8 mouse cellular contexts compared by ENCODE assay signal in genomic region chr13:41571368-41572350, GRCm38 (mm10). TPM values are rescaled to one million over a fixed set of nuclear protein-coding genes. Genes with fewer than 3 reads are reported as not detected.
DNase-seq lines count a peak whose midpoint lies in the region; ATAC-seq and TF ChIP-seq lines count a peak whose summit lies in the region.

No protein-coding gene starts in this region.

- H3K36me3 ChIP-seq in G1E (replicated peaks), result no peaks in the 10 kb centered on the region
- no peaks in the 10 kb centered on the region for H3K36me3 ChIP-seq in embryonic facial prominence, embryonic 13.5 days
- H3K36me3 ChIP-seq in heart, postnatal 0 days (replicated peaks; ENCODE audit: control insufficient read depth, insufficient read depth, low read length), result no peaks in the 10 kb centered on the region
- H3K36me3 ChIP-seq in lung, embryonic 14.5 days (ENCODE audit: insufficient read depth), result no peaks in the 10 kb centered on the region

- 60% methylated on average over 13 of the region's 13 CpGs for WGBS in bone marrow, adult 2 months
- 28% methylated on average over 13 of the region's 13 CpGs for WGBS in embryonic facial prominence, embryonic 13.5 days
- 59% methylated on average over 13 of the region's 13 CpGs for WGBS in heart, postnatal 0 days
- 49% methylated on average over 13 of the region's 13 CpGs for WGBS in lung, embryonic 14.5 days

- no peak overlapping the region for H3K4me3 ChIP-seq in G1E (ENCODE audit: low read depth, low read length)
- no peak overlapping the region for H3K4me3 ChIP-seq in bone marrow, adult 2 months (replicated peaks; ENCODE audit: control insufficient read depth, low read depth, low read length)
- no peak overlapping the region for H3K4me3 ChIP-seq in embryonic facial prominence, embryonic 13.5 days
- H3K4me3 ChIP-seq in heart, postnatal 0 days (ENCODE audit: low read depth, low read length), result no peak overlapping the region
- H3K4me3 ChIP-seq in lung, embryonic 14.5 days (ENCODE audit: low read depth, low read length), result no peak overlapping the region

- no peaks in the 10 kb centered on the region for H3K4me1 ChIP-seq in G1E (ENCODE audit: insufficient read depth, low read depth, low read length)
- H3K4me1 ChIP-seq in bone marrow, adult 2 months (ENCODE audit: control insufficient read depth, insufficient read depth, low read length), result no peaks in the 10 kb centered on the region; the same call in 1 of the 2 replicates
- H3K4me1 ChIP-seq in embryonic facial prominence, embryonic 13.5 days, result peaks cover 17% of the 10 kb centered on the region; the same call in 1 of the 2 replicates
- no peaks in the 10 kb centered on the region for H3K4me1 ChIP-seq in heart, postnatal 0 days (ENCODE audit: control insufficient read depth, insufficient read depth)
- H3K4me1 ChIP-seq in lung, embryonic 14.5 days (ENCODE audit: insufficient read depth), result 0 out of 2 replicates have a peak, but pooled peaks cover 6% of the 10 kb centered on the region

- TF ChIP-seq CTCF in G1E (IDR thresholded peaks at IDR 0.05; ENCODE audit: low read depth, low read length), result peak; percentile 44; the same call in 1 of the 2 replicates
- peak; percentile 48 for TF ChIP-seq CTCF in bone marrow, adult 2 months (IDR thresholded peaks at IDR 0.05; ENCODE audit: control insufficient read depth, insufficient read depth, low read length)
- TF ChIP-seq CTCF in heart, postnatal 0 days (IDR thresholded peaks at IDR 0.05; ENCODE audit: low read depth), result peak; percentile 99
- TF ChIP-seq CTCF in lung, embryonic 14.5 days (IDR thresholded peaks at IDR 0.05; ENCODE audit: low read depth), result peak; percentile 98

- peak overlapping the region; percentile 27 for H3K4me2 ChIP-seq in embryonic facial prominence, embryonic 13.5 days
- no peak overlapping the region for H3K4me2 ChIP-seq in heart, postnatal 0 days (ENCODE audit: low read depth, low read length)
- no peak overlapping the region for H3K4me2 ChIP-seq in lung, embryonic 14.5 days

- H3K27me3 ChIP-seq in G1E (ENCODE audit: insufficient read depth, low read length), result peaks cover 12% of the 10 kb centered on the region
- no peaks in the 10 kb centered on the region for H3K27me3 ChIP-seq in embryonic facial prominence, embryonic 13.5 days
- H3K27me3 ChIP-seq in heart, postnatal 0 days (ENCODE audit: control insufficient read depth, insufficient read depth, low read length), result peaks cover 13% of the 10 kb centered on the region; the same call in 1 of the 2 replicates
- no peaks in the 10 kb centered on the region for H3K27me3 ChIP-seq in lung, embryonic 14.5 days (ENCODE audit: insufficient read depth, low read length)

- peak; percentile 58; the same call in 1 of the 2 replicates for TF ChIP-seq EP300 in heart, postnatal 0 days (IDR thresholded peaks at IDR 0.05; ENCODE audit: low read depth)

- H3K9ac ChIP-seq in embryonic facial prominence, embryonic 13.5 days, result no peak overlapping the region
- H3K9ac ChIP-seq in heart, postnatal 0 days (replicated peaks; ENCODE audit: low read depth, low read length), result no peak overlapping the region
- no peak overlapping the region for H3K9ac ChIP-seq in lung, embryonic 14.5 days

- ATAC-seq in G1E (ENCODE audit: extremely low read depth, insufficient number of reproducible peaks, low FRiP score, poor library complexity, severe bottlenecking), result peak; percentile 75
- ATAC-seq in embryonic facial prominence, embryonic 13.5 days (ENCODE audit: insufficient number of reproducible peaks, insufficient read depth, low FRiP score, low TSS enrichment, low read depth), result no peak
- ATAC-seq in heart, postnatal 0 days (ENCODE audit: insufficient read depth, low read depth), result no peak
- ATAC-seq in lung, embryonic 14.5 days (ENCODE audit: insufficient read depth), result no peak

- H3K9me3 ChIP-seq in G1E (replicated peaks), result no peaks in the 10 kb centered on the region
- no peaks in the 10 kb centered on the region for H3K9me3 ChIP-seq in embryonic facial prominence, embryonic 13.5 days
- H3K9me3 ChIP-seq in heart, postnatal 0 days (replicated peaks; ENCODE audit: control insufficient read depth, low read length), result peaks cover 6% of the 10 kb centered on the region; the same call in 1 of the 2 replicates
- H3K9me3 ChIP-seq in lung, embryonic 14.5 days (ENCODE audit: low read depth, low read length), result no peaks in the 10 kb centered on the region

- peak; percentile 7 for DNase-seq in G1E (ENCODE audit: low spot score)
- DNase-seq in heart, postnatal 0 days (ENCODE audit: low spot score), result peak; percentile 89
- DNase-seq in layer of hippocampus, adult 11-12 months (ENCODE audit: low spot score), result peak; percentile 97
- DNase-seq in lung, embryonic 14.5 days, result peak; percentile 97
- DNase-seq in ovary, postnatal 14 days (ENCODE audit: low spot score), result peak; percentile 88
- peak; percentile 38 to 60 for DNase-seq in thymus, postnatal 36 days

- H3K27ac ChIP-seq in bone marrow, adult 2 months (ENCODE audit: control insufficient read depth, insufficient read depth, low read depth, low read length, poor library complexity), result no peak overlapping the region
- H3K27ac ChIP-seq in embryonic facial prominence, embryonic 13.5 days, result peak overlapping the region; percentile 16; the same call in 1 of the 2 replicates
- H3K27ac ChIP-seq in heart, postnatal 0 days (ENCODE audit: low read depth), result no peak overlapping the region
- no peak overlapping the region for H3K27ac ChIP-seq in lung, embryonic 14.5 days (ENCODE audit: low read depth)

- no peak for TF ChIP-seq POLR2A in bone marrow, adult 2 months (IDR thresholded peaks at IDR 0.05; ENCODE audit: borderline replicate concordance, control insufficient read depth, low read depth, low read length)

RNA-seq across cellular contexts. Expression of gene Tmem170b, which starts 34.0 kb away (rescaled TPM):
- total RNA-seq in G1E (2014; fragmentation: Nextera tagmentation), result 13.2 and 16.0 TPM in 2 replicates
- total RNA-seq in G1E (2017), result 12.1 and 12.5 TPM in 2 replicates
- 2.8 and 4.3 TPM in 2 replicates for polyA plus RNA-seq in G1E (2012)
- polyA plus RNA-seq in bone marrow, adult 2 months (2011; ENCODE audit: insufficient read depth, insufficient read length, low replicate concordance, missing spikeins), result 3.2 and 7.1 TPM in 2 replicates
- 8.9 and 9.0 TPM in 2 replicates for polyA plus RNA-seq in embryonic facial prominence, embryonic 13.5 days (2015; fragmentation: Nextera tagmentation; extraction: Ambion mirVana)
- total RNA-seq in heart, postnatal 0 days (2014; rRNA removed; ENCODE audit: low replicate concordance), result 4.4 and 5.3 TPM in 2 replicates
- 7.9 and 8.1 TPM in 2 replicates for polyA plus RNA-seq in heart, postnatal 0 days (2015; fragmentation: Nextera tagmentation; extraction: Ambion mirVana)
- polyA plus RNA-seq in lung, embryonic 14.5 days (2014; fragmentation: Nextera tagmentation; extraction: Ambion mirVana), result 13.8 and 14.1 TPM in 2 replicates

Comparison
In these comparisons a context has a peak if more than half of its experiments do, and no peak if none do; other contexts are left out.
1. DNase-seq: peak in every context shown above with its lines; median percentile 97 in layer of hippocampus, adult 11-12 months; 97 in lung, embryonic 14.5 days; 89 in heart, postnatal 0 days; 88 in ovary, postnatal 14 days; 49 in thymus, postnatal 36 days; 7 in G1E.
2. CTCF ChIP-seq: peak in every context shown above with its lines; median percentile 99 in heart, postnatal 0 days; 98 in lung, embryonic 14.5 days; 48 in bone marrow, adult 2 months; 44 in G1E.